In genomic region chr12:100775911-100776581, GRCm38 (mm10) we compare ENCODE assay signal across 11 mouse cellular contexts. TPM values are rescaled to one million over a fixed set of nuclear protein-coding genes. Genes with fewer than 3 reads are reported as not detected.
A peak's percentile ranks its signal among the peaks of the same experiment; 100 is the strongest.
DNase-seq lines count a peak whose midpoint lies in the region; ATAC-seq and TF ChIP-seq lines count a peak whose summit lies in the region.
"Had no signal": no experiment of that assay in that cellular context is flagged by ENCODE, and none has a peak within 500 bp of the region (broad histone marks: within the 10 kb centered on the region; RNA-seq: fewer than 3 reads in every experiment).

No protein-coding gene starts in this region.

- H3K27me3 ChIP-seq in midbrain, postnatal 0 days (ENCODE audit: insufficient read depth, low read length) = no peaks in the 10 kb centered on the region
- H3K27me3 ChIP-seq: embryonic facial prominence, embryonic 15.5 days had no signal

- peaks cover 17% of the 10 kb centered on the region for H3K4me1 ChIP-seq in lung, adult 2 months (ENCODE audit: control insufficient read depth, insufficient read depth, low read length)
- H3K4me1 ChIP-seq in midbrain, postnatal 0 days (ENCODE audit: insufficient read depth, low read length) = no peaks in the 10 kb centered on the region

- no peak overlapping the region for H3K9ac ChIP-seq in midbrain, postnatal 0 days (replicated peaks; ENCODE audit: low read length, poor library complexity, severe bottlenecking)
- H3K9ac ChIP-seq: embryonic facial prominence, embryonic 15.5 days had no signal

- TF ChIP-seq POLR2A in lung, adult 2 months (IDR thresholded peaks at IDR 0.05; ENCODE audit: borderline replicate concordance, extremely low read depth, low read depth, low read length) = no peak

- peak; percentile 39 for DNase-seq in adrenal gland, postnatal 14 days
- no peak for DNase-seq in adrenal gland, postnatal 4 days (ENCODE audit: low spot score in 2 of 2)
- peak; percentile 26 to 34 for DNase-seq in lung, adult 18-20 months
- no peak for DNase-seq in lung, adult 2 months
- DNase-seq in midbrain, postnatal 0 days (ENCODE audit: low spot score) = no peak
- DNase-seq in right cerebral cortex, postnatal 4 days = no peak
- DNase-seq: cerebellum, adult 11-12 months had no signal

- H3K4me2 ChIP-seq in midbrain, postnatal 0 days (ENCODE audit: low read depth, low read length, poor library complexity, severe bottlenecking) = no peak overlapping the region
- H3K4me2 ChIP-seq: embryonic facial prominence, embryonic 15.5 days had no signal

- TF ChIP-seq CTCF in lung, adult 2 months (IDR thresholded peaks at IDR 0.05; ENCODE audit: insufficient read depth, low read length) = no peak
- no peak for TF ChIP-seq CTCF in midbrain, postnatal 0 days (IDR thresholded peaks at IDR 0.05)

- H3K36me3 ChIP-seq in midbrain, postnatal 0 days (ENCODE audit: insufficient read depth, low read length) = no peaks in the 10 kb centered on the region
- H3K36me3 ChIP-seq: embryonic facial prominence, embryonic 15.5 days; midbrain, embryonic 10.5 days had no signal

- no peaks in the 10 kb centered on the region for H3K9me3 ChIP-seq in midbrain, postnatal 0 days (ENCODE audit: low read length)
- H3K9me3 ChIP-seq: embryonic facial prominence, embryonic 15.5 days; midbrain, embryonic 10.5 days had no signal

- H3K4me3 ChIP-seq in lung, adult 2 months (replicated peaks; ENCODE audit: extremely low read depth, low read depth, low read length) = no peak overlapping the region
- no peak overlapping the region for H3K4me3 ChIP-seq in midbrain, postnatal 0 days (ENCODE audit: low read depth, low read length)
- H3K4me3 ChIP-seq: embryonic facial prominence, embryonic 15.5 days; midbrain, embryonic 10.5 days had no signal

- WGBS in lung, adult 2 months = 48% methylated on average over 8 of the region's 8 CpGs
- WGBS in midbrain, postnatal 0 days = 89% methylated on average over 8 of the region's 8 CpGs

- H3K27ac ChIP-seq in midbrain, postnatal 0 days (ENCODE audit: low read depth, low read length) = no peak overlapping the region
- H3K27ac ChIP-seq: embryonic facial prominence, embryonic 15.5 days; midbrain, embryonic 10.5 days had no signal

- ATAC-seq in granulocyte monocyte progenitor cell, adult 5-6 weeks (replicated peaks; ENCODE audit: poor library complexity, severe bottlenecking) = peak; percentile 56
- ATAC-seq in monocyte, adult 5-6 weeks (replicated peaks; ENCODE audit: insufficient number of reproducible peaks, low FRiP score, low TSS enrichment, poor library complexity, severe bottlenecking) = peak; percentile 56
- no peak for ATAC-seq in midbrain, postnatal 0 days (ENCODE audit: low FRiP score)

RNA-seq across cellular contexts. Expression of gene Dglucy, which starts 2.8 kb away (rescaled TPM):
- 11.3 and 13.1 TPM in 2 replicates for total RNA-seq in adrenal gland, postnatal 14 days (2021)
- total RNA-seq in adrenal gland, postnatal 4 days (2021) = 10 to 100 TPM; 11.3 to 11.5 TPM
- polyA plus RNA-seq in lung, adult 2 months (2012; rRNA removed) = 6.4 and 6.5 TPM in 2 replicates
- 16.4 and 29.8 TPM in 2 replicates for total RNA-seq in granulocyte monocyte progenitor cell, adult 5-6 weeks (2014; fragmentation: Nextera tagmentation)
- 14.1 and 23.2 TPM in 2 replicates for total RNA-seq in granulocyte monocyte progenitor cell, adult 5-6 weeks (2017)
- total RNA-seq in monocyte, adult 5-6 weeks (2017) = 14.6 to 22.5 TPM (median 22.4 TPM) in 3 replicates
- 3.6 and 5.4 TPM in 2 replicates for total RNA-seq in midbrain, postnatal 0 days (2014; rRNA removed)
- 2.0 and 2.2 TPM in 2 replicates for polyA plus RNA-seq in midbrain, postnatal 0 days (2015; fragmentation: Nextera tagmentation; extraction: Ambion mirVana)

RNA-seq across cellular contexts. Expression of gene Rps6ka5, which starts 49.3 kb away (rescaled TPM):
- 11.2 and 12.6 TPM in 2 replicates for total RNA-seq in adrenal gland, postnatal 14 days (2021)
- total RNA-seq in adrenal gland, postnatal 4 days (2021) = 10 to 100 TPM; 10.7 to 12.0 TPM
- 1.7 and 2.0 TPM in 2 replicates for polyA plus RNA-seq in lung, adult 2 months (2012; rRNA removed)
- total RNA-seq in granulocyte monocyte progenitor cell, adult 5-6 weeks (2014; fragmentation: Nextera tagmentation) = 22.1 and 24.8 TPM in 2 replicates
- 34.5 and 40.2 TPM in 2 replicates for total RNA-seq in granulocyte monocyte progenitor cell, adult 5-6 weeks (2017)
- 23.7 to 25.8 TPM (median 25.6 TPM) in 3 replicates for total RNA-seq in monocyte, adult 5-6 weeks (2017)
- 12.6 TPM in 2 replicates for total RNA-seq in midbrain, postnatal 0 days (2014; rRNA removed)
- polyA plus RNA-seq in midbrain, postnatal 0 days (2015; fragmentation: Nextera tagmentation; extraction: Ambion mirVana) = 3.8 and 4.9 TPM in 2 replicates

Comparison
In these comparisons a context has a peak if more than half of its experiments do, and no peak if none do; other contexts are left out.
1. DNase-seq: peak in adrenal gland, postnatal 14 days (single experiment) and lung, adult 18-20 months (2 of 2); none in adrenal gland, postnatal 4 days (0 of 2), lung, adult 2 months (single experiment), midbrain, postnatal 0 days (single experiment) and right cerebral cortex, postnatal 4 days (single experiment).